Mouse (Mus musculus) kidney, postnatal 0 days (tissue): ENCODE data around the gene Ubr4. TPM values are rescaled to one million over a fixed set of nuclear protein-coding genes. Genes with fewer than 3 reads are reported as not detected.

Experiments used
- ATAC-seq: fragments of 200-750 bp; cut with Nextera tagmentation; replicated peaks from 2 replicates; pipeline ENCODE4 v1.8.0; 2017; ENCODE audit warnings: low read depth, moderate number of reproducible peaks, moderate TSS enrichment, moderate library complexity; ENCODE audit not compliant: low FRiP score
- DNase-seq: peaks from one replicate; pipeline ENCODE4 v3.0.0-alpha.2; 2016; ENCODE audit warnings: low spot score
- H3K27ac ChIP-seq: fragments of 300-500 bp; sonication (generic); 2 replicates; pipeline ENCODE4 v1.5.1; 2014; ENCODE audit warnings: mild to moderate bottlenecking
- H3K27me3 ChIP-seq: fragments of 300-500 bp; sonication (generic); 2 replicates; pipeline ENCODE4 v1.6.1; 2014; ENCODE audit warnings: low read length, mixed read lengths; ENCODE audit not compliant: insufficient read depth
- H3K36me3 ChIP-seq: fragments of 300-500 bp; sonication (generic); 2 replicates; pipeline ENCODE4 v1.6.1; 2014; ENCODE audit warnings: low read length, mixed read lengths; ENCODE audit not compliant: insufficient read depth
- H3K4me1 ChIP-seq: fragments of 300-500 bp; sonication (generic); replicated peaks from 2 replicates; pipeline ENCODE4 v1.6.1; 2014; ENCODE audit warnings: antibody characterized with exemption, low read length, mixed read lengths; ENCODE audit not compliant: insufficient read depth
- H3K4me2 ChIP-seq: fragments of 300-500 bp; sonication (generic); 2 replicates; pipeline ENCODE4 v1.6.1; 2014; ENCODE audit warnings: mild to moderate bottlenecking, low read length, moderate library complexity, mixed read lengths
- H3K4me3 ChIP-seq: fragments of 300-500 bp; sonication (generic); replicated peaks from 2 replicates; pipeline ENCODE4 v1.5.1; 2014; ENCODE audit warnings: low read depth, low read length
- H3K9ac ChIP-seq: fragments of 300-500 bp; sonication (generic); 2 replicates; pipeline ENCODE4 v1.6.1; 2014; ENCODE audit warnings: low read depth, low read length
- H3K9me3 ChIP-seq: fragments of 300-500 bp; sonication (generic); replicated peaks from 2 replicates; pipeline ENCODE4 v1.6.1; 2016; ENCODE audit warnings: low read length, inconsistent platforms, mixed read lengths
- CTCF ChIP-seq: IDR thresholded peaks from 2 replicates; pipeline ENCODE4 v1.5.1; 2016; ENCODE audit warnings: antibody characterized with exemption, low read depth, mild to moderate bottlenecking, moderate library complexity
- WGBS: fragments of 180-500 bp; shearing (Covaris S2); extraction: QIAGEN DNeasy Blood & Tissue Kit; methylation state at CpG from one replicate; pipeline ENCODE4 v1.1.7; 2014; 5-methylcytosine and 5-hydroxymethylcytosine counted together
- polyA plus RNA-seq: library from polyadenylated mRNA; unstranded; fragments of >200 nt; fragmentation: Nextera tagmentation; extraction: Ambion mirVana; gene quantifications from 2 replicates; pipeline ENCODE4 v1.2.1, GENCODE M21; 2015

The Ubr4 gene
- polyA plus RNA-seq, 1 experiment from 2014 or later: 46.2 TPM

GRCm38 (mm10) chr4:139505716-139506115 is 153.3 kb downstream of the Ubr4 start:
- TF ChIP-seq CTCF: no peak
- Histone ChIP-seq H3K9ac (no peak overlapping the region), H3K4me2 (no peak overlapping the region), H3K4me3 (no peak overlapping the region), H3K36me3 (no peaks in the 10 kb centered on the region), H3K4me1 (no peaks in the 10 kb centered on the region), H3K9me3 (no peaks in the 10 kb centered on the region), H3K27me3 (no peaks in the 10 kb centered on the region), H3K27ac (no peak overlapping the region)
- DNase-seq (no peak), ATAC-seq (no peak)
- 79% methylated on average over 4 of the region's 4 CpGs for WGBS

- Histone ChIP-seq H3K4me3 (no peak overlapping the region), H3K27me3 (no peaks in the 10 kb centered on the region), H3K36me3 (no peaks in the 10 kb centered on the region), H3K4me1 (no peaks in the 10 kb centered on the region), H3K27ac (no peak overlapping the region), H3K4me2 (no peak overlapping the region), H3K9me3 (no peaks in the 10 kb centered on the region), H3K9ac (no peak overlapping the region)
- DNase-seq: no peak
- no peak for ATAC-seq
- WGBS: 88% methylated on average over 11 of the region's 11 CpGs
- TF ChIP-seq CTCF: no peak
These were observed 154.3 kb downstream of the Ubr4 start for GRCm38 (mm10) chr4:139506727-139507126.

- H3K9me3 ChIP-seq: no peaks in the 10 kb centered on the region
- no peak for DNase-seq
- no peaks in the 10 kb centered on the region for H3K27me3 ChIP-seq
- no peak overlapping the region for H3K4me3 ChIP-seq
- H3K9ac ChIP-seq: no peak overlapping the region
- no peaks in the 10 kb centered on the region for H3K36me3 ChIP-seq
- no peak overlapping the region for H3K4me2 ChIP-seq
- 75% methylated on average over 2 of the region's 2 CpGs for WGBS
- no peak overlapping the region for H3K27ac ChIP-seq
- no peak for TF ChIP-seq CTCF
- no peaks in the 10 kb centered on the region for H3K4me1 ChIP-seq
- peak; percentile 61; the same call in 1 of the 2 replicates for ATAC-seq
These were observed 156.7 kb downstream of the Ubr4 start for GRCm38 (mm10) chr4:139509069-139509468.

GRCm38 (mm10) chr4:139511557-139511956 is 159.1 kb downstream of the Ubr4 start:
- no peak for ATAC-seq
- Histone ChIP-seq H3K9ac (no peak overlapping the region), H3K4me1 (no peaks in the 10 kb centered on the region), H3K9me3 (no peaks in the 10 kb centered on the region), H3K4me3 (no peak overlapping the region), H3K27ac (no peak overlapping the region), H3K36me3 (no peaks in the 10 kb centered on the region), H3K27me3 (no peaks in the 10 kb centered on the region), H3K4me2 (no peak overlapping the region)
- DNase-seq: no peak
- no peak for TF ChIP-seq CTCF
- WGBS: 91% methylated on average over 2 of the region's 2 CpGs

GRCm38 (mm10) chr4:139512985-139513384 is 160.6 kb downstream of the Ubr4 start:
- Histone ChIP-seq H3K4me3 (no peak overlapping the region), H3K4me2 (no peak overlapping the region), H3K36me3 (no peaks in the 10 kb centered on the region), H3K9ac (no peak overlapping the region), H3K27ac (no peak overlapping the region), H3K9me3 (no peaks in the 10 kb centered on the region), H3K27me3 (no peaks in the 10 kb centered on the region), H3K4me1 (no peaks in the 10 kb centered on the region)
- 81% methylated on average over 2 of the region's 2 CpGs for WGBS
- TF ChIP-seq CTCF: no peak
- DNase-seq: no peak
- ATAC-seq: no peak

- no peaks in the 10 kb centered on the region for H3K9me3 ChIP-seq
- DNase-seq: no peak
- H3K36me3 ChIP-seq: no peaks in the 10 kb centered on the region
- H3K4me2 ChIP-seq: no peak overlapping the region
- 60% methylated on average over 6 of the region's 6 CpGs for WGBS
- no peak for ATAC-seq
- H3K4me3 ChIP-seq: no peak overlapping the region
- H3K27ac ChIP-seq: no peak overlapping the region
- H3K9ac ChIP-seq: no peak overlapping the region
- no peak for TF ChIP-seq CTCF
- no peaks in the 10 kb centered on the region for H3K4me1 ChIP-seq
- H3K27me3 ChIP-seq: no peaks in the 10 kb centered on the region
These were observed 166.8 kb downstream of the Ubr4 start for GRCm38 (mm10) chr4:139519221-139519620.

GRCm38 (mm10) chr4:139521926-139522325 is 169.5 kb downstream of the Ubr4 start:
- DNase-seq (no peak), ATAC-seq (no peak)
- no peak overlapping the region for H3K4me3 ChIP-seq
- 93% methylated on average over 10 of the region's 10 CpGs for WGBS
- H3K9me3 ChIP-seq: no peaks in the 10 kb centered on the region
- no peak overlapping the region for H3K9ac ChIP-seq
- H3K27me3 ChIP-seq: no peaks in the 10 kb centered on the region
- no peak overlapping the region for H3K4me2 ChIP-seq
- H3K27ac ChIP-seq: no peak overlapping the region
- no peaks in the 10 kb centered on the region for H3K36me3 ChIP-seq
- H3K4me1 ChIP-seq: no peaks in the 10 kb centered on the region
- no peak for TF ChIP-seq CTCF
